Mouse (Mus musculus): ENCODE data around the gene Dynll1. TPM values are rescaled to one million over a fixed set of nuclear protein-coding genes. Genes with fewer than 3 reads are reported as not detected.

Gene Dynll1
- polyA plus RNA-seq (2015; fragmentation: Nextera tagmentation; extraction: Ambion mirVana): 1,678 and 1,810 TPM in 2 replicates

GRCm38 (mm10) chr5:115300792-115301614 lies at the start of gene Dynll1:
Gene Dynll1 (minus strand): TSS chr5:115300999.
- peak; percentile 98 for ATAC-seq (ENCODE audit: insufficient number of reproducible peaks, low FRiP score, low TSS enrichment, low read depth)
- Histone ChIP-seq H3K36me3 (peaks cover 26% of the 10 kb centered on the region), H3K4me3 (peak within 1 kb of the TSS; percentile 82), H3K27me3 (no peaks in the 10 kb centered on the region), H3K4me2 (peak within 1 kb of the TSS; percentile 71), H3K9me3 (no peaks in the 10 kb centered on the region), H3K9ac (peak within 1 kb of the TSS; percentile 92), H3K4me1 (peaks cover 27% of the 10 kb centered on the region), H3K27ac (peak within 1 kb of the TSS; percentile 95)
- under 1% methylated on average over 57 of the region's 66 CpGs for WGBS

GRCm38 (mm10) chr5:115349225-115349555 lies 48.4 kb upstream of the Dynll1 start:
- Histone ChIP-seq H3K9ac (peak overlapping the region; percentile 50), H3K4me2 (peak overlapping the region; percentile 84), H3K27ac (peak overlapping the region; percentile 86), H3K4me3 (peak overlapping the region; percentile 96), H3K9me3 (no peaks in the 10 kb centered on the region), H3K36me3 (peaks cover 22% of the 10 kb centered on the region), H3K4me1 (peaks cover 14% of the 10 kb centered on the region), H3K27me3 (no peaks in the 10 kb centered on the region)
- peak; percentile 11; the same call in 1 of the 2 replicates for ATAC-seq (ENCODE audit: insufficient number of reproducible peaks, low FRiP score, low TSS enrichment, low read depth)
- WGBS: under 1% methylated on average over 18 of the region's 18 CpGs

DNA sequence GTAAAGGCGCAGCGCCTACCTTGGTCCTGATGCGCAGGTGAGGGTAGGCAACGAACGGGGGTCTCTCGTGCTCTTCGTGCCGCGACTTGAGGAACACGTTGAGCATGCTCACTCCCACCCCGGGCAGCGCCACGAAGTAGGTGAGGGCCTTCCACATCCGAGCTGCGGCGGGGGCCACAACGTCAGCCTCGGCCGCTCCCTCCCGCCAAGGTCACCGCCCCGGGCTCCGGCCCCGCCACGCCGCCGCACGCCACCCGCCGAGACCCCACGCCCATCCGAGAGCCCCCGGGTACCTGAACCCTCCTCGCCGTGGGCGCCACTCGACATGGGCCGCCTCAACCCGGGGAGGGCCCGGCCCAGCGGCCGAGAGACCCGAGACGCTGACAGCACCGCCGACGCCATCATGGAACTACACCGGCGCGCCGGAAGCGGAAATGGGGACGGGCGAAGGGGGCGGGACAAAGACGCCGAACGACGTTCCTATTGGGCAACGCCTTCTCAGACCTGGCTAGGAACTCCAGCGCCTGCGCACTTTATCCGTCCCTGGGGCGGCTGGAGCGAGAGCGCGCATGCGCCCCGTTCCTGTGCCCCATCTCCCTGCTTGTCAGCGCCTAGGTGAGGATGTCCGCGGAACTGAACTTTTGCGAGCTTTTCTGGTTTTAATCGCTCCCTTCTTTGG lies 47.9 kb upstream of the Dynll1 start, which contains the start of gene Cox6a1:
Cox6a1 (minus strand) TSS at position 436 of the 679 bp plus-strand sequence.
- Histone ChIP-seq H3K4me3 (peak within 1 kb of the TSS; percentile 96), H3K4me2 (peak within 1 kb of the TSS; percentile 84), H3K9me3 (no peaks in the 10 kb centered on the region), H3K36me3 (peaks cover 27% of the 10 kb centered on the region), H3K27ac (peak within 1 kb of the TSS; percentile 86), H3K27me3 (no peaks in the 10 kb centered on the region), H3K9ac (peak within 1 kb of the TSS; percentile 77), H3K4me1 (peaks cover 14% of the 10 kb centered on the region)
- under 1% methylated on average over 73 of the region's 74 CpGs for WGBS
- peak; percentile 88 for ATAC-seq (ENCODE audit: insufficient number of reproducible peaks, low FRiP score, low TSS enrichment, low read depth)

DNA sequence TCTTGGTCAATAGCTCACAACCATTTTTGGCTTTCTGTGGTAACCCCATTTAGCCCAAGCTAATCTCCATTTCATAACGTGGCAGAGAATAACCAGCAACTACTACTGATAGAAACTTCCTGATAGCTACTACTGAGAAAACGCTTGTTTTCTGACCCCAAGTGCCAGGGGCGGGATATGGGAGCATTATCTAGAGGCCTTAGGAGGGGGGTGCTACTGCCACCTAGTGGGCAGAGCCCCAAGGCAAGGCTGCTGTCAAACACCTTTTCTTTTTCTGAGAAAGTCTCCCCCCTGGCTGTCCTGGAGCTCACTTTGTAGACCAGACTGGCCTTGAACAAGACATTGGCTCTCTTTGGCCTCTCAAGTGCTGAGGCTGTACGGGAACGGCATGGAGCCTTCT lies 46.8 kb upstream of the Dynll1 start:
- Histone ChIP-seq H3K9me3 (no peaks in the 10 kb centered on the region), H3K9ac (peak overlapping the region; percentile 77; the same call in 1 of the 2 replicates), H3K4me1 (peaks cover 14% of the 10 kb centered on the region), H3K4me2 (peak overlapping the region; percentile 84), H3K27me3 (no peaks in the 10 kb centered on the region), H3K36me3 (peaks cover 39% of the 10 kb centered on the region), H3K27ac (no peak overlapping the region), H3K4me3 (peak overlapping the region; percentile 96)
- no peak for ATAC-seq (ENCODE audit: insufficient number of reproducible peaks, low FRiP score, low TSS enrichment, low read depth)
- WGBS: under 1% methylated on average over 5 of the region's 5 CpGs

DNA sequence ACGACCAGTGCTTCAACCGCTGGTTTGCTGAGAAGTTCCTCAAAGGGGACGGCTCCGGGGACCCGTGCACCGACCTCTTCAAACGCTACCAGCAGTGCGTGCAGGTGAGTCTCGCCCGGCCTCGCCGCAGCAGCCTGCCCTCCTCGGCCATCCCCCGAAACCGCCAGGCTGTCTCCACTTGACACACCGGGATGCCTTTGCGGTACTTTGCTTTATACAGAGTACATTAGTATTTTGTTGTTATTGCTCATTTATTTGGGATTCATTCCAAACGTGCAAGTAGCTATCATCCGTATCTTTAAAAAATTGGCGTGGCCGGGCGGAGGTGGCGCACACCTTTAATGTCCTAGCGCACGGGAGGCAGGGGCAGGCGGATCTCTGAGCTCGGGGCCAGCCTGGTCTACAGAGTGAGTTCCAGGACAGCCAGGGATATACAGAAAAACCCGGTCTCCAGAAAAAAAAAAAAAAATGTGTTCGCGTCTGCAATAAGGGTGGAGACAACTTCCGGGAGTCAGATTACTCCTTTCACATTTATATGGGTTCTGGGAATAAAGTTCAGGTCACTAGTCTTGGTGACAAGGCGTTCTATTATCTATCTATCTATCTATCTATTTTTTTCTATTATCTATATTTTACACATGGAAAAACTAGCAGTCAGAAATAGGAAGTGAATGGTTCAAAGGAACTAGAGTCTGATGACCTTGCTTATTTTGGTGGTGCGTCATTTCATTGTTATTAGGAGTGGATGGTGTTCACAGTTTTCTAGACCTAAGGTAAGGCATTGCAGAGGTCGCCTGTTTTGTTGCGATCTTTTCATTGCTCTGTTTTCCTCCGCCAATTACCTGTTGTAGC lies 40.7 kb upstream of the Dynll1 start:
- peak overlapping the region; percentile 91 for H3K4me3 ChIP-seq
- peak overlapping the region; percentile 90 for H3K9ac ChIP-seq
- no peaks in the 10 kb centered on the region for H3K9me3 ChIP-seq
- no peaks in the 10 kb centered on the region for H3K27me3 ChIP-seq
- ATAC-seq (ENCODE audit: insufficient number of reproducible peaks, low FRiP score, low TSS enrichment, low read depth): no peak
- H3K36me3 ChIP-seq: peaks cover 44% of the 10 kb centered on the region
- peaks cover 12% of the 10 kb centered on the region for H3K4me1 ChIP-seq
- peak overlapping the region; percentile 74 for H3K4me2 ChIP-seq
- 12% methylated on average over 36 of the region's 36 CpGs for WGBS
- H3K27ac ChIP-seq: peak overlapping the region; percentile 69; the same call in 1 of the 2 replicates

- Histone ChIP-seq H3K27ac (peak within 1 kb of the TSS; percentile 81), H3K9me3 (no peaks in the 10 kb centered on the region), H3K36me3 (peaks cover 45% of the 10 kb centered on the region), H3K27me3 (no peaks in the 10 kb centered on the region), H3K4me3 (peak within 1 kb of the TSS; percentile 91), H3K9ac (peak within 1 kb of the TSS; percentile 90), H3K4me2 (peak within 1 kb of the TSS; percentile 74), H3K4me1 (peaks cover 12% of the 10 kb centered on the region)
- peak; percentile 81 for ATAC-seq (ENCODE audit: insufficient number of reproducible peaks, low FRiP score, low TSS enrichment, low read depth)
- WGBS: under 1% methylated on average over 62 of the region's 62 CpGs
Observed at GRCm38 (mm10) chr5:115340577-115341313, 39.9 kb upstream of the Dynll1 start, which contains the start of the genes Gatc and Triap1. Gene Gatc (minus strand): TSS chr5:115341178. Gene Triap1 (plus strand): TSS chr5:115341225.

DNA sequence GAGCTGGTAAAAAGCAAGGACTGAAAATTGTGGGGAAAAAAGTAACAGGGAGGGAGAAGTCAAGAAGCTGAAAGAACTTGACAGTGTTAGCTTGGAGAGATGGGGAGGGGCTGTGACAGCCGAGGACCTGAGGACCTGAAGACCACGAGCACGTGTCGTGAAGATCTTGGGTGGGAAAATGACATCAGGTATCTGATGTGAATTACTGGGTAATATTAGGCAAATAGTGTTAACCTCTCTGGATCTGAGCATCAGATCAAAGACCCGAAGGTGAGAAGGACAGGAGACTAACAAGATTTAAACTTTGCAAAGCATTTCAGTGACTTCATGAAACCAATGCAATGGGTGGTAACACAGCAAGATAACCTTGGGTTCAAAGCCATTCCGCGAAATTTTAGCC lies 39.2 kb upstream of the Dynll1 start:
- no peak for ATAC-seq (ENCODE audit: insufficient number of reproducible peaks, low FRiP score, low TSS enrichment, low read depth)
- Histone ChIP-seq H3K27ac (no peak overlapping the region), H3K4me1 (peaks cover 12% of the 10 kb centered on the region), H3K27me3 (no peaks in the 10 kb centered on the region), H3K9me3 (no peaks in the 10 kb centered on the region), H3K36me3 (peaks cover 45% of the 10 kb centered on the region), H3K4me2 (peak overlapping the region; percentile 74), H3K4me3 (peak overlapping the region; percentile 91), H3K9ac (peak overlapping the region; percentile 90; the same call in 1 of the 2 replicates)
- WGBS: 28% methylated on average over 7 of the region's 7 CpGs

GRCm38 (mm10) chr5:115333626-115334025 lies 32.8 kb upstream of the Dynll1 start:
- 77% methylated on average over 3 of the region's 3 CpGs for WGBS
- no peak for ATAC-seq (ENCODE audit: insufficient number of reproducible peaks, low FRiP score, low TSS enrichment, low read depth)

GRCm38 (mm10) chr5:115330955-115331354 lies 30.2 kb upstream of the Dynll1 start:
- Histone ChIP-seq H3K9me3 (no peaks in the 10 kb centered on the region), H3K4me2 (no peak overlapping the region), H3K4me1 (peaks cover 19% of the 10 kb centered on the region), H3K9ac (no peak overlapping the region), H3K27me3 (no peaks in the 10 kb centered on the region), H3K36me3 (peaks cover 62% of the 10 kb centered on the region), H3K4me3 (no peak overlapping the region), H3K27ac (no peak overlapping the region)
- 87% methylated on average over 9 of the region's 9 CpGs for WGBS
- no peak for ATAC-seq (ENCODE audit: insufficient number of reproducible peaks, low FRiP score, low TSS enrichment, low read depth)

More at GRCm38 (mm10) chr5:115333626-115334025, 32.8 kb upstream of the Dynll1 start:
- H3K4me3 ChIP-seq: no peak overlapping the region
- no peak overlapping the region for H3K4me2 ChIP-seq
- H3K27me3 ChIP-seq: no peaks in the 10 kb centered on the region
- no peak overlapping the region for H3K27ac ChIP-seq
- H3K4me1 ChIP-seq: peaks cover 8% of the 10 kb centered on the region; the same call in 1 of the 2 replicates
- H3K9me3 ChIP-seq: no peaks in the 10 kb centered on the region
- H3K36me3 ChIP-seq: peaks cover 70% of the 10 kb centered on the region
- H3K9ac ChIP-seq: no peak overlapping the region

DNA sequence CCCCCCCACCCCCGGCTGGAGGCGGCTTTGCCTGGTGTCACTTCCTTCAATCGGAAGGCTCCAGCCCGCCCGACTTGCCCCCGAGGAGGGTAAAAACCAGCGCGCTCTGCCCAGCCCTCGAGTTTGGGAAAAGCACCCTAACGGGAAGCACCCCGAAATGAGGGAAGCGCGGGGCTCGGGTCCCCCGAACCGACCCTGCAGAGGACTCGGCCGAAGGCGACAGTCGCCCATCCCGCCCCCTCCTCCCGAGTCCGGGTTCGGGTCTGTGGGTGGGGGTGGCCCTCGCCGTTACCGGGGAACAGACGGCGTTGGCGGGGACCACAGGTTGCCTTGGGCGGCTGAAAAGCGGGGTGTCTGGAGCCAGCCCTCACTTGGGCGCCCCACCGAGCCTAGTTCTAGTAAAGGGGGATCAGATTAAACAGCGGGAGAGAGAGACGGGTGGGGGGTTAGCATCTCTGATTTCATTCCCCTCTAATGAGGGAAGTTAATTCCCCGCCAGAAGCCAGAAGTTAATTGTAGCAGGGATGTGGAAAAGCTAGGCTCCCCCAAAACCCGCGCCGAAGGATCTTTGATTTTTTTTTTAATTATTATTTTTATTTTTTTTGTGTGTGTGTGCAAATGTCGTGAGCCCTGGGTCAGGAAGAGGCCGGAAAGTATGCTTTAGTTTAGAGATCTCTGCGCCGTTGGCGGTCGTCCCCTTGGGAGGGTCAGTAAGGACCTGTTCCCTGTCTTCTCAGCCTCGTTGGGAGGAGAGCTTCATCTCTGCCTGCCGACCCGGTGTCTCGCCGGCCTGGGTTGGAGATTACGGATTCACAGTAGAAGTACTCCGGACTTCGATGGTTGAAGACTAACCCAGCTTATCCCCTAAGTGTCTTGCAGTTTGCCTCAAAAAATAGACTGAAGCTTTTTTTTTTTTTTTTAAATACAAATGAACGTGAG lies 27.1 kb upstream of the Dynll1 start:
- ATAC-seq (ENCODE audit: insufficient number of reproducible peaks, low FRiP score, low TSS enrichment, low read depth): no peak
- Histone ChIP-seq H3K27me3 (no peaks in the 10 kb centered on the region), H3K4me3 (peak overlapping the region; percentile 95), H3K9me3 (no peaks in the 10 kb centered on the region), H3K4me1 (peaks cover 23% of the 10 kb centered on the region), H3K27ac (peak overlapping the region; percentile 90), H3K4me2 (peak overlapping the region; percentile 76), H3K36me3 (peaks cover 32% of the 10 kb centered on the region), H3K9ac (peak overlapping the region; percentile 96)
- WGBS: under 1% methylated on average over 55 of the region's 55 CpGs
